Mouse (Mus musculus) adrenal gland, adult 8-10 months (tissue): Measurements from ENCODE around the gene Gfod1. TPM values are rescaled to one million over a fixed set of nuclear protein-coding genes. Genes with fewer than 3 reads are reported as not detected.

Experiments used
- DNase-seq: peaks from one replicate; pipeline ENCODE4 v3.0.0; 2022
- total RNA-seq, 4 experiments: library from RNA; stranded (reverse); gene quantifications; 2 replicates each; pipeline ENCODE4 v1.2.4; 2022

Gene Gfod1
- total RNA-seq, 4 experiments from 2014 or later: 8.1 to 10.0 (median 9.0) TPM

GRCm38 (mm10) chr13:43299171-43299570 is 4.8 kb downstream of the Gfod1 start:
- no peak for DNase-seq

GRCm38 (mm10) chr13:43297526-43297925 is 6.4 kb downstream of the Gfod1 start:
- no peak for DNase-seq

- no peak for DNase-seq
Measured at GRCm38 (mm10) chr13:43296140-43296805, 7.7 kb downstream of the Gfod1 start.

GRCm38 (mm10) chr13:43295684-43296083 is 8.3 kb downstream of the Gfod1 start:
- no peak for DNase-seq

- DNase-seq: no peak
Measured at GRCm38 (mm10) chr13:43294957-43295590, 8.9 kb downstream of the Gfod1 start.

GRCm38 (mm10) chr13:43292892-43293291 is 11.1 kb downstream of the Gfod1 start:
- DNase-seq: no peak

- DNase-seq: no peak
Measured at GRCm38 (mm10) chr13:43289076-43289475, 14.9 kb downstream of the Gfod1 start.

GRCm38 (mm10) chr13:43288444-43288843 is 15.5 kb downstream of the Gfod1 start:
- DNase-seq: no peak

- no peak for DNase-seq
Measured at GRCm38 (mm10) chr13:43288026-43288425, 15.9 kb downstream of the Gfod1 start.

GRCm38 (mm10) chr13:43286836-43287235 is 17.1 kb downstream of the Gfod1 start:
- DNase-seq: no peak

- DNase-seq: no peak
Measured at GRCm38 (mm10) chr13:43284711-43285151, 19.2 kb downstream of the Gfod1 start.

GRCm38 (mm10) chr13:43273906-43274305 is 30.1 kb downstream of the Gfod1 start:
- no peak for DNase-seq

- no peak for DNase-seq
Measured at GRCm38 (mm10) chr13:43272303-43273135, 31.5 kb downstream of the Gfod1 start.

- peak; percentile 53 for DNase-seq
Measured at GRCm38 (mm10) chr13:43271481-43271880, 32.5 kb downstream of the Gfod1 start.

GRCm38 (mm10) chr13:43270220-43270597 is 33.8 kb downstream of the Gfod1 start:
- DNase-seq: no peak

GRCm38 (mm10) chr13:43269460-43270219 is 34.3 kb downstream of the Gfod1 start:
- no peak for DNase-seq

GRCm38 (mm10) chr13:43268539-43269327 is 35.2 kb downstream of the Gfod1 start:
- DNase-seq: no peak

- no peak for DNase-seq
Measured at GRCm38 (mm10) chr13:43267902-43268301, 36.1 kb downstream of the Gfod1 start.

- no peak for DNase-seq
Measured at GRCm38 (mm10) chr13:43267216-43267615, 36.8 kb downstream of the Gfod1 start.

GRCm38 (mm10) chr13:43266333-43266732 is 37.6 kb downstream of the Gfod1 start:
- no peak for DNase-seq

- no peak for DNase-seq
Measured at GRCm38 (mm10) chr13:43265116-43265515, 38.9 kb downstream of the Gfod1 start.

- DNase-seq: no peak
Measured at GRCm38 (mm10) chr13:43263646-43264045, 40.3 kb downstream of the Gfod1 start.
